Mouse (Mus musculus): ENCODE measurements around the gene Pik3r1. TPM values are rescaled to one million over a fixed set of nuclear protein-coding genes. Genes with fewer than 3 reads are reported as not detected.

The Pik3r1 gene
- polyA plus RNA-seq, 1 experiment from 2014 or later: 45.9 TPM

DNA sequence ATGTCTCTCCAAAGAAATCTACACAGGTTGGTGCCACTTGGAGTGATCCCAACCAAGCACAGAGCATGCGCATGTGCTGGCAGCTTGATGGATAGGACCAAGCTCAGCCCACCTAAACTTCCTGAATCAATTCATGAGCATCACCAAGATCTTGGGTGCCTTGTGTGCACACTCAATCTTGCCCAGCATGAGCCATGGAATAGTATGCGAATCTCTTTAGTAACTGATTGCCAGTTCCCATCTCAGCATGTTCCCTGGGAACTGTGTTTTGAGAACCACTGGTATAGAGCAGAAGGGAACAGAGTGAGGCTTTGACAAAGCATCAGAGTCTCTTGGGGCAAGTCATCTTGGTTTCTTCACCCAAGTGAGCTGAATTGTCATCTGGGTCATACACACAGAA, 107.8 kb downstream of the Pik3r1 start:
- WGBS: 95% methylated on average over 2 of the region's 2 CpGs
- no peak overlapping the region for H3K4me3 ChIP-seq (ENCODE audit: low read depth, low read length)
- no peak overlapping the region for H3K4me2 ChIP-seq (ENCODE audit: low read depth, low read length)
- no peaks in the 10 kb centered on the region for H3K4me1 ChIP-seq (ENCODE audit: control insufficient read depth, insufficient read depth, low read length)
- no peak overlapping the region for H3K27ac ChIP-seq (replicated peaks; ENCODE audit: low read depth, low read length)
- no peaks in the 10 kb centered on the region for H3K36me3 ChIP-seq (ENCODE audit: control insufficient read depth, insufficient read depth, low read length)
- no peaks in the 10 kb centered on the region for H3K9me3 ChIP-seq (ENCODE audit: control insufficient read depth, low read length)
- DNase-seq (ENCODE audit: low spot score) (no peak), ATAC-seq (ENCODE audit: low read depth) (no peak)
- H3K9ac ChIP-seq (ENCODE audit: low read depth, low read length): no peak overlapping the region
- no peaks in the 10 kb centered on the region for H3K27me3 ChIP-seq (replicated peaks; ENCODE audit: control insufficient read depth, insufficient read depth, low read length)

DNA sequence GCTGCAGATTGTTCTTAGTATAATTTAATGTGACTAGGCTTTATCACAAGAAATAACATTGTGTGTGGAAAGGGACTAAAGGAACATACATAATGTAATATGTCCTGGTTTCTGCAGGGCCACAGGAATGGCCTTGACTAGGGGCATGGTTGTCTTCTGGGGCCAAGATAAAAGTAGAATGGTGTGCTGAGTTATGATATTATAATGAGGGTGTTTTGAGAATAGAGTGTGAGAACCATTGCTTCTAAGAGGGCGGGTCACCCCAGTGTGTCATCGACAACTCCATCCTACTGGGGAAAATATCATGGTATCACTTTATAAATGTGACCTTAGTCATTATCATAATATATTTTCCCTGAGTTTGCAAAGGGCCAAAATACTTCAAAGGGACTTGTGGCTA, 115.9 kb downstream of the Pik3r1 start:
- H3K9me3 ChIP-seq (ENCODE audit: control insufficient read depth, low read length): no peaks in the 10 kb centered on the region
- no peak overlapping the region for H3K4me2 ChIP-seq (ENCODE audit: low read depth, low read length)
- H3K4me1 ChIP-seq (ENCODE audit: control insufficient read depth, insufficient read depth, low read length): peaks cover 5% of the 10 kb centered on the region; the same call in 1 of the 2 replicates
- DNase-seq (ENCODE audit: low spot score) (no peak), ATAC-seq (ENCODE audit: low read depth) (no peak)
- H3K27ac ChIP-seq (replicated peaks; ENCODE audit: low read depth, low read length): no peak overlapping the region
- H3K36me3 ChIP-seq (ENCODE audit: control insufficient read depth, insufficient read depth, low read length): no peaks in the 10 kb centered on the region
- 94% methylated on average over 2 of the region's 2 CpGs for WGBS
- H3K4me3 ChIP-seq (ENCODE audit: low read depth, low read length): no peak overlapping the region
- no peak overlapping the region for H3K9ac ChIP-seq (ENCODE audit: low read depth, low read length)
- H3K27me3 ChIP-seq (replicated peaks; ENCODE audit: control insufficient read depth, insufficient read depth, low read length): no peaks in the 10 kb centered on the region

DNA sequence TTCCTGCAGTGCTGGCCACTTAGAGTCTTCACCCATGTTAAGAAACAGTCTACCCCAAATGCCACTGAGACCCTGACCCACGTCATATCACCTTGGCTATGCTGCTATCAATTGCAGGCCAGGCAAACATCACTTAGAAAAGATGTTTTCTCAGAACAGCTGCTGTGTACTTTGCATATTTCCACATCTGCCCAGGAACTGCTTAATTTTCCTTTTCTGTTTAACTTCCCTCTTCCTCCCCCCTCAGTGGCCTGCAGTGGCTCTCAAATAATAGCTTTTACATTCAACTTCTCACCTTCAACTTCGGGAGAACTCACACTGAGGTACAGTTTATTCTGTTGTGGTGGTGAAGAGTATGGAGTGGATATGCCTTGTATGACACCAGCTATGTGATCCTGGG, 126.4 kb downstream of the Pik3r1 start:
- no peaks in the 10 kb centered on the region for H3K4me1 ChIP-seq (ENCODE audit: control insufficient read depth, insufficient read depth, low read length)
- H3K36me3 ChIP-seq (ENCODE audit: control insufficient read depth, insufficient read depth, low read length): no peaks in the 10 kb centered on the region
- H3K9me3 ChIP-seq (ENCODE audit: control insufficient read depth, low read length): peaks cover 4% of the 10 kb centered on the region
- H3K27ac ChIP-seq (replicated peaks; ENCODE audit: low read depth, low read length): no peak overlapping the region
- no peak overlapping the region for H3K4me3 ChIP-seq (ENCODE audit: low read depth, low read length)
- no peak overlapping the region for H3K4me2 ChIP-seq (ENCODE audit: low read depth, low read length)
- ATAC-seq (ENCODE audit: low read depth): no peak
- no peak overlapping the region for H3K9ac ChIP-seq (ENCODE audit: low read depth, low read length)
- WGBS: 74% methylated on average over 2 of the region's 2 CpGs
- no peaks in the 10 kb centered on the region for H3K27me3 ChIP-seq (replicated peaks; ENCODE audit: control insufficient read depth, insufficient read depth, low read length)
- no peak for DNase-seq (ENCODE audit: low spot score)

DNA sequence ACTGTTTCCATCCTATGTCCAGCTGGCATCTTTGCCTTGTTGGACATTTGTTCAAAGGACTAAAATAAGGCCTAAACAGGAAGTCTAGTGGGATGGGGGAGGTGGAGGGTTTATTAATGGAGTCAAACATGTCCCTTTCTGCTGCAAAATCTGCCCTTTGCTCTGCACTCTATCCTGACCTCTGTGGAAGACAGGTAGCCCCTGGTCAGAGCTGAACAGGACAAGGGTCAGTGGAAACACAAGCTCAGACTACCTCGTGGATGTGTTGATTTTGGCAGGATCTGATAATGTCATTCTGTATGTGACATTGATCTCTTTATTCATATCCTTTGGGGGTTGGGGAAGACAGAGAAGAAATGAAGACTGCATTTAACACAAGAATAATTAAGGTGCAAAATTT, 132.2 kb downstream of the Pik3r1 start:
- no peaks in the 10 kb centered on the region for H3K27me3 ChIP-seq (replicated peaks; ENCODE audit: control insufficient read depth, insufficient read depth, low read length)
- H3K4me2 ChIP-seq (ENCODE audit: low read depth, low read length): no peak overlapping the region
- no peaks in the 10 kb centered on the region for H3K36me3 ChIP-seq (ENCODE audit: control insufficient read depth, insufficient read depth, low read length)
- DNase-seq (ENCODE audit: low spot score) (no peak), ATAC-seq (ENCODE audit: low read depth) (no peak)
- 51% methylated on average over 1 of the region's 1 CpGs for whole genome bisulfite sequencing
- no peak overlapping the region for H3K27ac ChIP-seq (replicated peaks; ENCODE audit: low read depth, low read length)
- no peak overlapping the region for H3K4me3 ChIP-seq (ENCODE audit: low read depth, low read length)
- no peaks in the 10 kb centered on the region for H3K9me3 ChIP-seq (ENCODE audit: control insufficient read depth, low read length)
- H3K9ac ChIP-seq (ENCODE audit: low read depth, low read length): no peak overlapping the region
- no peaks in the 10 kb centered on the region for H3K4me1 ChIP-seq (ENCODE audit: control insufficient read depth, insufficient read depth, low read length)

DNA sequence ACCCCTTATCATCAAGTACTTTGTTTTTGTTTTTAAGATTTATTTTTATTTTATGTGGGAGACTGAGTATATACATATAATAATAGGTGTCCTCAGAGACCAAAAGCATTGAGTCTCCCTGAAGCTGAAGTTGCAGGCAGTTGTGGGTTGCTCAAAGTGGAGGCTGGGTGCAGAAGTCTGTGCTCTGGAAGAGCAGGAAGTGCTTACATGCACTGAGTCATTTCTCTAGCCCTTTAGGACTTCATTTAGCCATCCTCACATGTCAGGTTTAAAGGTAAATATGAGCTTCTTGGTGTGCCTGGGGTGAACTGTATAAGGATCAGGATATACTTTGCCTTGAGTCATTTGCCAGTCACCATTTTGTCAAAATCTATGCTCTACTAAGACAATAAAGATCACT, 133.6 kb downstream of the Pik3r1 start:
- H3K9ac ChIP-seq (ENCODE audit: low read depth, low read length): no peak overlapping the region
- no peaks in the 10 kb centered on the region for H3K9me3 ChIP-seq (ENCODE audit: control insufficient read depth, low read length)
- no peak for DNase-seq (ENCODE audit: low spot score)
- no peaks in the 10 kb centered on the region for H3K4me1 ChIP-seq (ENCODE audit: control insufficient read depth, insufficient read depth, low read length)
- no peak overlapping the region for H3K27ac ChIP-seq (replicated peaks; ENCODE audit: low read depth, low read length)
- H3K4me2 ChIP-seq (ENCODE audit: low read depth, low read length): no peak overlapping the region
- no peaks in the 10 kb centered on the region for H3K36me3 ChIP-seq (ENCODE audit: control insufficient read depth, insufficient read depth, low read length)
- no peaks in the 10 kb centered on the region for H3K27me3 ChIP-seq (replicated peaks; ENCODE audit: control insufficient read depth, insufficient read depth, low read length)
- no peak for ATAC-seq (ENCODE audit: low read depth)
- no peak overlapping the region for H3K4me3 ChIP-seq (ENCODE audit: low read depth, low read length)

DNA sequence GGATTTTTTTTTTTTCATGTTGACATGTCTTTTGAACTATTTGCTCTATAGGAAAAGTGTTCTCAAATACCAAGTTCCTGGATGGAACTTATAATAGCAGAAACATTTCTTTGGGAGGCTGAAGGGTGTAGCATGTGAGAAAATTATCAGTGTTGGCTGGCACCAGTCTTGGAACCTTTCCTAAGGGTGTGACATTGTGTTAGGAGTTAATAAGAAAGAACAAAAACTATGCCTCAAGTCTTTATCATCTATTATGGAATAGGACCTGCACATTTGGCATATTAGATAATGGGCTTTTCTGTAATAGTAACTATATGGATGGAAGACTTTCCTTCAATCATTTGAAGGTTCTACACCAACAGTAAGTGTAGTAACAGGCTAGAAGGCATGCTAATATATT, 134.4 kb downstream of the Pik3r1 start:
- no peaks in the 10 kb centered on the region for H3K9me3 ChIP-seq (ENCODE audit: control insufficient read depth, low read length)
- no peak overlapping the region for H3K4me3 ChIP-seq (ENCODE audit: low read depth, low read length)
- H3K9ac ChIP-seq (ENCODE audit: low read depth, low read length): no peak overlapping the region
- no peaks in the 10 kb centered on the region for H3K4me1 ChIP-seq (ENCODE audit: control insufficient read depth, insufficient read depth, low read length)
- H3K27me3 ChIP-seq (replicated peaks; ENCODE audit: control insufficient read depth, insufficient read depth, low read length): no peaks in the 10 kb centered on the region
- no peaks in the 10 kb centered on the region for H3K36me3 ChIP-seq (ENCODE audit: control insufficient read depth, insufficient read depth, low read length)
- ATAC-seq (ENCODE audit: low read depth): no peak
- DNase-seq (ENCODE audit: low spot score): no peak
- no peak overlapping the region for H3K4me2 ChIP-seq (ENCODE audit: low read depth, low read length)
- H3K27ac ChIP-seq (replicated peaks; ENCODE audit: low read depth, low read length): no peak overlapping the region

DNA sequence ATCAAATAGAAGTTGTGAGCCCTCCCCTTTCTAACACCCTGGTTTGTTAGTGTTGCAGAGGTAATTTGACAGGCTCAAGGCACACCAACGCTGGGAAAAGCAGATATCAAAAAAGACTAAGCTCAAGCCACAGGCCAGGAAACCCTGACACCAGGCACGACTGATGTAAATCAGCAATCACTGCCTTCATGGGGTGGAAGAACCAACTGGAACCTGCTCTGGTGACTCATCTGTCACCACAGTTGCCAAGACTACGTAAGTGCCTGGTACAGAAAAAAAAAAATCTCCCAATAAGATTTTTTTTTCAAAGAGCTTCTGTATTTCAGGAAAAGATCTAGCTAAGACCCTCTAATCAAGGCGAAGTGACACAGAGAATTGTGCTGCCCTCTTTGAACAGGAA, 135.2 kb downstream of the Pik3r1 start:
- Histone ChIP-seq H3K27me3 (replicated peaks; ENCODE audit: control insufficient read depth, insufficient read depth, low read length) (no peaks in the 10 kb centered on the region), H3K4me2 (ENCODE audit: low read depth, low read length) (no peak overlapping the region), H3K4me1 (ENCODE audit: control insufficient read depth, insufficient read depth, low read length) (no peaks in the 10 kb centered on the region), H3K9me3 (ENCODE audit: control insufficient read depth, low read length) (no peaks in the 10 kb centered on the region), H3K9ac (ENCODE audit: low read depth, low read length) (no peak overlapping the region), H3K27ac (replicated peaks; ENCODE audit: low read depth, low read length) (no peak overlapping the region), H3K36me3 (ENCODE audit: control insufficient read depth, insufficient read depth, low read length) (no peaks in the 10 kb centered on the region), H3K4me3 (ENCODE audit: low read depth, low read length) (no peak overlapping the region)
- ATAC-seq (ENCODE audit: low read depth): no peak
- DNase-seq (ENCODE audit: low spot score): no peak
- WGBS: 71% methylated on average over 4 of the region's 4 CpGs

DNA sequence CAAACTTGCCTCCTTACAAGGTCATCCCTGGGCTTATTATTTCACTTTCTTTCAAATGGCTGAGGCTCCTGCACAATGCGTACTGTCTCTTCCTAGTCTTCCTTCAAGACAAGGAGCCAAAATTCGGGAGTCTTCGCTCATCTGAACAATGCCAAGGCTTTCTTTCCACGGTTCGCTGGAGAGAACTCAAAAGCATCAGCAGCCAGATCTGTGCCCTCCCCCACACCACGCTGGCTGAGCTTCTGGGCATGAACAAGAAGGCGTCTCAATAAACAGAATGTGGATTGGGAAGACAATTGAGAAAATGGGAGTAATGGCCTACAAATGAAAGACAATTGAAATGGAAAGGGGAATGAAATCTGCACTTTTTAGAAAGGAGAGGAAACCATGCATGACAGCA, 136.5 kb downstream of the Pik3r1 start:
- no peaks in the 10 kb centered on the region for H3K36me3 ChIP-seq (ENCODE audit: control insufficient read depth, insufficient read depth, low read length)
- H3K4me1 ChIP-seq (ENCODE audit: control insufficient read depth, insufficient read depth, low read length): no peaks in the 10 kb centered on the region
- no peak for ATAC-seq (ENCODE audit: low read depth)
- no peak overlapping the region for H3K4me2 ChIP-seq (ENCODE audit: low read depth, low read length)
- H3K4me3 ChIP-seq (ENCODE audit: low read depth, low read length): no peak overlapping the region
- WGBS: 72% methylated on average over 7 of the region's 7 CpGs
- DNase-seq (ENCODE audit: low spot score): no peak
- no peaks in the 10 kb centered on the region for H3K27me3 ChIP-seq (replicated peaks; ENCODE audit: control insufficient read depth, insufficient read depth, low read length)
- no peak overlapping the region for H3K9ac ChIP-seq (ENCODE audit: low read depth, low read length)
- H3K27ac ChIP-seq (replicated peaks; ENCODE audit: low read depth, low read length): no peak overlapping the region
- no peaks in the 10 kb centered on the region for H3K9me3 ChIP-seq (ENCODE audit: control insufficient read depth, low read length)
